Mouse (Mus musculus): ENCODE data around the gene Btbd16. TPM values are rescaled to one million over a fixed set of nuclear protein-coding genes. Genes with fewer than 3 reads are reported as not detected.

The Btbd16 gene
- polyA plus RNA-seq, 1 experiment from 2014 or later = not detected

GRCm38 (mm10) chr7:130787537-130787936, 13.7 kb downstream of the Btbd16 start:
- H3K27me3 ChIP-seq (replicated peaks; ENCODE audit: control insufficient read depth, insufficient read depth, low read length) = no peaks in the 10 kb centered on the region
- no peak overlapping the region for H3K9ac ChIP-seq (replicated peaks; ENCODE audit: low read depth, low read length)
- H3K36me3 ChIP-seq (ENCODE audit: control insufficient read depth, insufficient read depth) = no peaks in the 10 kb centered on the region
- no peak overlapping the region for H3K4me3 ChIP-seq (replicated peaks; ENCODE audit: low read length)
- no peaks in the 10 kb centered on the region for H3K4me1 ChIP-seq (replicated peaks; ENCODE audit: control insufficient read depth, insufficient read depth, low read length)
- no peak overlapping the region for H3K27ac ChIP-seq (ENCODE audit: low read length)
- no peak overlapping the region for H3K4me2 ChIP-seq (ENCODE audit: low read length)
- no peak for ATAC-seq
- 95% methylated on average over 4 of the region's 4 CpGs for WGBS
- H3K9me3 ChIP-seq (ENCODE audit: control insufficient read depth, low read length) = no peaks in the 10 kb centered on the region

- Histone ChIP-seq H3K27ac (ENCODE audit: low read length) (no peak overlapping the region), H3K27me3 (replicated peaks; ENCODE audit: control insufficient read depth, insufficient read depth, low read length) (no peaks in the 10 kb centered on the region), H3K36me3 (ENCODE audit: control insufficient read depth, insufficient read depth) (no peaks in the 10 kb centered on the region), H3K9ac (replicated peaks; ENCODE audit: low read depth, low read length) (no peak overlapping the region), H3K4me1 (replicated peaks; ENCODE audit: control insufficient read depth, insufficient read depth, low read length) (no peaks in the 10 kb centered on the region), H3K4me2 (ENCODE audit: low read length) (no peak overlapping the region), H3K9me3 (ENCODE audit: control insufficient read depth, low read length) (no peaks in the 10 kb centered on the region), H3K4me3 (replicated peaks; ENCODE audit: low read length) (no peak overlapping the region)
- ATAC-seq = no peak
- 89% methylated on average over 3 of the region's 3 CpGs for whole genome bisulfite sequencing
Observed at GRCm38 (mm10) chr7:130788950-130789349, 15.1 kb downstream of the Btbd16 start.

- ATAC-seq = no peak
- Histone ChIP-seq H3K9me3 (ENCODE audit: control insufficient read depth, low read length) (no peaks in the 10 kb centered on the region), H3K27ac (ENCODE audit: low read length) (no peak overlapping the region), H3K36me3 (ENCODE audit: control insufficient read depth, insufficient read depth) (no peaks in the 10 kb centered on the region), H3K4me3 (replicated peaks; ENCODE audit: low read length) (no peak overlapping the region), H3K27me3 (replicated peaks; ENCODE audit: control insufficient read depth, insufficient read depth, low read length) (no peaks in the 10 kb centered on the region), H3K9ac (replicated peaks; ENCODE audit: low read depth, low read length) (no peak overlapping the region), H3K4me1 (replicated peaks; ENCODE audit: control insufficient read depth, insufficient read depth, low read length) (no peaks in the 10 kb centered on the region), H3K4me2 (ENCODE audit: low read length) (no peak overlapping the region)
- 92% methylated on average over 7 of the region's 7 CpGs for WGBS
Observed at GRCm38 (mm10) chr7:130789456-130789855, 15.6 kb downstream of the Btbd16 start.

- Histone ChIP-seq H3K9ac (replicated peaks; ENCODE audit: low read depth, low read length) (no peak overlapping the region), H3K4me3 (replicated peaks; ENCODE audit: low read length) (no peak overlapping the region), H3K9me3 (ENCODE audit: control insufficient read depth, low read length) (no peaks in the 10 kb centered on the region), H3K27ac (ENCODE audit: low read length) (no peak overlapping the region), H3K4me2 (ENCODE audit: low read length) (no peak overlapping the region), H3K4me1 (replicated peaks; ENCODE audit: control insufficient read depth, insufficient read depth, low read length) (no peaks in the 10 kb centered on the region), H3K27me3 (replicated peaks; ENCODE audit: control insufficient read depth, insufficient read depth, low read length) (no peaks in the 10 kb centered on the region), H3K36me3 (ENCODE audit: control insufficient read depth, insufficient read depth) (no peaks in the 10 kb centered on the region)
- no peak for ATAC-seq
- WGBS = 85% methylated on average over 7 of the region's 9 CpGs
Observed at GRCm38 (mm10) chr7:130793671-130794070, 19.8 kb downstream of the Btbd16 start.

GRCm38 (mm10) chr7:130796786-130797185, 22.9 kb downstream of the Btbd16 start:
- Histone ChIP-seq H3K4me3 (replicated peaks; ENCODE audit: low read length) (no peak overlapping the region), H3K36me3 (ENCODE audit: control insufficient read depth, insufficient read depth) (no peaks in the 10 kb centered on the region), H3K4me1 (replicated peaks; ENCODE audit: control insufficient read depth, insufficient read depth, low read length) (no peaks in the 10 kb centered on the region), H3K27ac (ENCODE audit: low read length) (no peak overlapping the region), H3K9ac (replicated peaks; ENCODE audit: low read depth, low read length) (no peak overlapping the region), H3K4me2 (ENCODE audit: low read length) (no peak overlapping the region), H3K27me3 (replicated peaks; ENCODE audit: control insufficient read depth, insufficient read depth, low read length) (no peaks in the 10 kb centered on the region), H3K9me3 (ENCODE audit: control insufficient read depth, low read length) (no peaks in the 10 kb centered on the region)
- ATAC-seq = no peak
- WGBS = 70% methylated on average over 8 of the region's 8 CpGs

- H3K4me2 ChIP-seq (ENCODE audit: low read length) = no peak overlapping the region
- no peaks in the 10 kb centered on the region for H3K4me1 ChIP-seq (replicated peaks; ENCODE audit: control insufficient read depth, insufficient read depth, low read length)
- H3K9me3 ChIP-seq (ENCODE audit: control insufficient read depth, low read length) = no peaks in the 10 kb centered on the region
- H3K27ac ChIP-seq (ENCODE audit: low read length) = no peak overlapping the region
- no peak overlapping the region for H3K9ac ChIP-seq (replicated peaks; ENCODE audit: low read depth, low read length)
- WGBS = 89% methylated on average over 6 of the region's 6 CpGs
- H3K36me3 ChIP-seq (ENCODE audit: control insufficient read depth, insufficient read depth) = no peaks in the 10 kb centered on the region
- H3K4me3 ChIP-seq (replicated peaks; ENCODE audit: low read length) = no peak overlapping the region
- no peak for ATAC-seq
- no peaks in the 10 kb centered on the region for H3K27me3 ChIP-seq (replicated peaks; ENCODE audit: control insufficient read depth, insufficient read depth, low read length)
Observed at GRCm38 (mm10) chr7:130797524-130797923, 23.7 kb downstream of the Btbd16 start.

GRCm38 (mm10) chr7:130799418-130799817, 25.5 kb downstream of the Btbd16 start:
- H3K36me3 ChIP-seq (ENCODE audit: control insufficient read depth, insufficient read depth) = no peaks in the 10 kb centered on the region
- H3K27ac ChIP-seq (ENCODE audit: low read length) = no peak overlapping the region
- H3K4me2 ChIP-seq (ENCODE audit: low read length) = no peak overlapping the region
- H3K4me1 ChIP-seq (replicated peaks; ENCODE audit: control insufficient read depth, insufficient read depth, low read length) = no peaks in the 10 kb centered on the region
- no peaks in the 10 kb centered on the region for H3K27me3 ChIP-seq (replicated peaks; ENCODE audit: control insufficient read depth, insufficient read depth, low read length)
- no peak overlapping the region for H3K9ac ChIP-seq (replicated peaks; ENCODE audit: low read depth, low read length)
- WGBS = 91% methylated on average over 10 of the region's 10 CpGs
- H3K9me3 ChIP-seq (ENCODE audit: control insufficient read depth, low read length) = no peaks in the 10 kb centered on the region
- no peak overlapping the region for H3K4me3 ChIP-seq (replicated peaks; ENCODE audit: low read length)
- ATAC-seq = no peak

GRCm38 (mm10) chr7:130800681-130801080, 26.8 kb downstream of the Btbd16 start:
- Histone ChIP-seq H3K27ac (ENCODE audit: low read length) (no peak overlapping the region), H3K9ac (replicated peaks; ENCODE audit: low read depth, low read length) (no peak overlapping the region), H3K4me3 (replicated peaks; ENCODE audit: low read length) (no peak overlapping the region), H3K4me1 (replicated peaks; ENCODE audit: control insufficient read depth, insufficient read depth, low read length) (no peaks in the 10 kb centered on the region), H3K4me2 (ENCODE audit: low read length) (no peak overlapping the region), H3K27me3 (replicated peaks; ENCODE audit: control insufficient read depth, insufficient read depth, low read length) (no peaks in the 10 kb centered on the region), H3K9me3 (ENCODE audit: control insufficient read depth, low read length) (no peaks in the 10 kb centered on the region), H3K36me3 (ENCODE audit: control insufficient read depth, insufficient read depth) (no peaks in the 10 kb centered on the region)
- ATAC-seq = no peak
- WGBS = 65% methylated on average over 4 of the region's 4 CpGs

GRCm38 (mm10) chr7:130801811-130802210, 27.9 kb downstream of the Btbd16 start:
- Histone ChIP-seq H3K4me3 (replicated peaks; ENCODE audit: low read length) (no peak overlapping the region), H3K9ac (replicated peaks; ENCODE audit: low read depth, low read length) (no peak overlapping the region), H3K27me3 (replicated peaks; ENCODE audit: control insufficient read depth, insufficient read depth, low read length) (no peaks in the 10 kb centered on the region), H3K9me3 (ENCODE audit: control insufficient read depth, low read length) (no peaks in the 10 kb centered on the region), H3K4me1 (replicated peaks; ENCODE audit: control insufficient read depth, insufficient read depth, low read length) (no peaks in the 10 kb centered on the region), H3K4me2 (ENCODE audit: low read length) (no peak overlapping the region), H3K27ac (ENCODE audit: low read length) (no peak overlapping the region), H3K36me3 (ENCODE audit: control insufficient read depth, insufficient read depth) (no peaks in the 10 kb centered on the region)
- WGBS = 92% methylated on average over 4 of the region's 4 CpGs
- no peak for ATAC-seq

GRCm38 (mm10) chr7:130803251-130803825, 29.5 kb downstream of the Btbd16 start:
- Histone ChIP-seq H3K4me3 (replicated peaks; ENCODE audit: low read length) (no peak overlapping the region), H3K27me3 (replicated peaks; ENCODE audit: control insufficient read depth, insufficient read depth, low read length) (no peaks in the 10 kb centered on the region), H3K9me3 (ENCODE audit: control insufficient read depth, low read length) (no peaks in the 10 kb centered on the region), H3K27ac (ENCODE audit: low read length) (no peak overlapping the region), H3K36me3 (ENCODE audit: control insufficient read depth, insufficient read depth) (no peaks in the 10 kb centered on the region), H3K9ac (replicated peaks; ENCODE audit: low read depth, low read length) (no peak overlapping the region), H3K4me1 (replicated peaks; ENCODE audit: control insufficient read depth, insufficient read depth, low read length) (no peaks in the 10 kb centered on the region), H3K4me2 (ENCODE audit: low read length) (no peak overlapping the region)
- ATAC-seq = no peak
- 74% methylated on average over 8 of the region's 8 CpGs for WGBS

All from forebrain, embryonic 16.5 days (tissue).